Mouse (Mus musculus) limb, embryonic 13.5 days (tissue): ENCODE data around the gene Knl1. TPM values are rescaled to one million over a fixed set of nuclear protein-coding genes. Genes with fewer than 3 reads are reported as not detected.

Experiments used
- ATAC-seq: fragments of 200-750 bp; cut with Nextera tagmentation; 2 replicates; pipeline ENCODE4 v1.8.0; 2017; ENCODE audit warnings: low read depth, moderate number of reproducible peaks, moderate TSS enrichment; ENCODE audit not compliant: low FRiP score
- H3K27ac ChIP-seq: fragments of 300-500 bp; sonication (generic); 2 replicates; pipeline ENCODE4 v1.5.1; 2015; ENCODE audit warnings: inconsistent platforms, mild to moderate bottlenecking, moderate library complexity
- H3K27me3 ChIP-seq: fragments of 300-500 bp; sonication (generic); 2 replicates; pipeline ENCODE4 v1.6.1; 2015; ENCODE audit warnings: mild to moderate bottlenecking, inconsistent platforms
- H3K36me3 ChIP-seq: fragments of 300-500 bp; sonication (generic); 2 replicates; pipeline ENCODE4 v1.6.1; 2015; ENCODE audit warnings: inconsistent platforms, mild to moderate bottlenecking, moderate library complexity
- H3K4me1 ChIP-seq: fragments of 300-500 bp; sonication (generic); 2 replicates; pipeline ENCODE4 v1.6.1; 2015; ENCODE audit warnings: inconsistent platforms
- H3K4me2 ChIP-seq: fragments of 300-500 bp; sonication (generic); replicated peaks from 2 replicates; pipeline ENCODE4 v1.6.1; 2015; ENCODE audit warnings: inconsistent platforms, mild to moderate bottlenecking, moderate library complexity
- H3K4me3 ChIP-seq: fragments of 300-500 bp; sonication (generic); 2 replicates; pipeline ENCODE4 v1.5.1; 2015; ENCODE audit warnings: moderate library complexity, mild to moderate bottlenecking, inconsistent platforms
- H3K9ac ChIP-seq: fragments of 300-500 bp; sonication (generic); 2 replicates; pipeline ENCODE4 v1.6.1; 2015; ENCODE audit warnings: mild to moderate bottlenecking, inconsistent platforms
- H3K9me3 ChIP-seq: fragments of 300-500 bp; sonication (generic); 2 replicates; pipeline ENCODE4 v1.6.1; 2016; ENCODE audit warnings: inconsistent platforms
- WGBS: fragments of 180-500 bp; shearing (Covaris S2); methylation state at CpG from one replicate; pipeline ENCODE4 v1.1.7; 2015; 5-methylcytosine and 5-hydroxymethylcytosine counted together
- polyA plus RNA-seq: library from polyadenylated mRNA; unstranded; fragments of >200 nt; fragmentation: Nextera tagmentation; extraction: Ambion mirVana; gene quantifications from 2 replicates; pipeline ENCODE4 v1.2.1, GENCODE M21; 2015

Gene Knl1
- polyA plus RNA-seq, 1 experiment from 2014 or later, result 54.7 TPM

DNA sequence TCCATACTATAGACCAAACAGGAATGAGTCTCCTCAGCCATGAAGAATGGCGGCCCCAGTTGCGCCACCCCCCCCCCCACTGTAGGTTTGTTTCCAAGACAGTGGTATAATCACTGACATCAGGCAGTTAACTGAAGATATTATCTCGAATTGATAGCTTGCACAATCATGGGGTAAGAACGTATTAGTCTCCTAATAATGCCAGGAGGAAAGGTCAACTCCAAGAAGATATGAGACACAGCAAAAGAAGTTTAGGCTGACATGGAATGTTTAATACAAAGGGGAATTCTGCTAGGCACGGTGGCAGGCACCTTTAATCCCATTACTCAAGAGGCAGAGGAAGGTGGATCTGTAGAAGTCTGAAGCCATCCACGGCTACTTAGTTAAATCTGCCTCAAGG is 99.5 kb downstream of the Knl1 start:
- no peak for ATAC-seq
- no peak overlapping the region for H3K9ac ChIP-seq
- no peaks in the 10 kb centered on the region for H3K4me1 ChIP-seq
- H3K9me3 ChIP-seq, result no peaks in the 10 kb centered on the region; the same call in 1 of the 2 replicates
- no peak overlapping the region for H3K27ac ChIP-seq
- no peaks in the 10 kb centered on the region for H3K27me3 ChIP-seq
- no peak overlapping the region for H3K4me2 ChIP-seq
- H3K4me3 ChIP-seq, result no peak overlapping the region
- peaks cover 95% of the 10 kb centered on the region for H3K36me3 ChIP-seq
- WGBS, result 88% methylated on average over 6 of the region's 6 CpGs

DNA sequence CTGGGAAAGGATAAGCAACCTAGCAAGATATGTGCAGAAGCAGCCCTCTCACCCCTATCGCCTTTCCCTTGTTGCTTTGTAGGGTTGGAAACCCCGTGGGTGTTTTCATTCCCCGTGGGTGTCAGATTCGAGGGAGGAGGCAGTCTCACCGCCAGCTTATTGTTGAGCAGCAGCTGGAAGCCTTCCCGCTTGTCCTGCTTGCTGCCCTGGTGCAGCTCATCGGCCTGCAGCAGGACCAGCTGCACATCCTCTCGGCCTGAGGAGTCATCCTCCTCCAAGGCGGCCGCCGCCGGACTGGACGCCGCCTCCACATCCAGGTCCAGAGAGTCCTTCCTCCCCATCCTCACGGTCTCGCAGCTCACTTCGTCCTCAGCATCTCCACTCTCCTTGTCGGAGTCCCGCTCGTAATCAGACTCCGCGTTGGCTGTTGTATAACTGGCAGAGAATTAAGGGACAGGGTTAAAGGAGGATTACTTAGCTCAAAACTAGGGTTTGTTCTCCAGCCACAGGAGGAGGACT is 100.3 kb downstream of the Knl1 start:
- Histone ChIP-seq H3K4me2 (no peak overlapping the region), H3K27ac (no peak overlapping the region), H3K27me3 (no peaks in the 10 kb centered on the region), H3K4me1 (no peaks in the 10 kb centered on the region), H3K36me3 (peaks cover 95% of the 10 kb centered on the region), H3K9me3 (no peaks in the 10 kb centered on the region; the same call in 1 of the 2 replicates), H3K4me3 (no peak overlapping the region), H3K9ac (no peak overlapping the region)
- 91% methylated on average over 22 of the region's 22 CpGs for WGBS
- ATAC-seq, result no peak

DNA sequence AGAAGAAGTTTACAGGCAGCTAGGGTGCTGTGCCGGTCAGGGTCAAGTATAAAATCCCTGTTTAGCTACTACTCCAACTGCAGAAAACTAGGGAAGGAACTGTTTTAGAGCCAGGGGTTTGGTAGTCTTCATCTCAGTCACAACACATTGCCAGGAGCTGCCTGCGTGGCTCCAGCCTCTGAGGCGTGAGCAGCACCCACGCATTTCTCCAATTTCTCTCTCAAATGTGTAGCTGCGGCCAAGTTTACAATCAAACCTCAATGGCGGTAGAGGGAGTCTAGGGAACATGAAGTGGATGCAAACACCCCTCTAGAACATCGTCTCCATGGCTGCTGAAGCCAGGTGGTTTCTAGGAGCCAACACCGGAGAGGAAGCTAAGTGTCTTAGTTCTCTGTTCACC is 100.9 kb downstream of the Knl1 start:
- no peak for ATAC-seq
- Histone ChIP-seq H3K36me3 (peaks cover 95% of the 10 kb centered on the region), H3K27me3 (no peaks in the 10 kb centered on the region), H3K4me3 (no peak overlapping the region), H3K9ac (no peak overlapping the region), H3K4me2 (no peak overlapping the region), H3K9me3 (no peaks in the 10 kb centered on the region; the same call in 1 of the 2 replicates), H3K4me1 (no peaks in the 10 kb centered on the region), H3K27ac (no peak overlapping the region)
- WGBS, result 90% methylated on average over 8 of the region's 8 CpGs

GRCm38 (mm10) chr2:119152255-119152654 is 105.3 kb downstream of the Knl1 start:
- Histone ChIP-seq H3K9me3 (no peaks in the 10 kb centered on the region), H3K4me3 (no peak overlapping the region), H3K4me2 (no peak overlapping the region), H3K9ac (no peak overlapping the region), H3K36me3 (peaks cover 67% of the 10 kb centered on the region), H3K27ac (no peak overlapping the region), H3K4me1 (peaks cover 12% of the 10 kb centered on the region), H3K27me3 (no peaks in the 10 kb centered on the region)
- ATAC-seq, result no peak
- WGBS, result 83% methylated on average over 6 of the region's 6 CpGs

- Histone ChIP-seq H3K9me3 (no peaks in the 10 kb centered on the region), H3K27ac (no peak overlapping the region), H3K4me1 (peaks cover 14% of the 10 kb centered on the region), H3K4me2 (no peak overlapping the region), H3K27me3 (no peaks in the 10 kb centered on the region), H3K4me3 (no peak overlapping the region), H3K9ac (no peak overlapping the region), H3K36me3 (peaks cover 43% of the 10 kb centered on the region)
- WGBS, result 76% methylated on average over 2 of the region's 2 CpGs
- no peak for ATAC-seq
Measured at GRCm38 (mm10) chr2:119154683-119155082, 107.8 kb downstream of the Knl1 start.

Other genes with a start within 250 kb of the Knl1 start
- 106 and 107 TPM in 2 replicates for gene Knstrn, start 233.1 kb upstream of the Knl1 start, polyA plus RNA-seq
- 82.6 and 95.3 TPM in 2 replicates for gene Ivd, start 185.2 kb upstream of the Knl1 start, polyA plus RNA-seq
- 3.7 and 3.8 TPM in 2 replicates for gene Bahd1, start 146.7 kb upstream of the Knl1 start, polyA plus RNA-seq
- gene Chst14, start 120.6 kb upstream of the Knl1 start, polyA plus RNA-seq, result 51.2 and 51.9 TPM in 2 replicates
- gene Ccdc32, start 17.7 kb upstream of the Knl1 start, polyA plus RNA-seq, result 22.8 and 23.1 TPM in 2 replicates
- gene Rpusd2, start 12.3 kb upstream of the Knl1 start, polyA plus RNA-seq, result 4.5 and 4.8 TPM in 2 replicates
- 47.1 and 47.9 TPM in 2 replicates for gene Rad51, start 65.7 kb downstream of the Knl1 start, polyA plus RNA-seq
- 41.4 and 44.4 TPM in 2 replicates for gene Rmdn3, start 109.9 kb downstream of the Knl1 start, polyA plus RNA-seq
- 5.8 and 6.5 TPM in 2 replicates for gene Gchfr, start 120.7 kb downstream of the Knl1 start, polyA plus RNA-seq
- 0.47 and 0.75 TPM in 2 replicates for gene Gm14137, start 127.4 kb downstream of the Knl1 start, polyA plus RNA-seq
- 58.3 and 61.1 TPM in 2 replicates for gene Zfyve19, start 161.5 kb downstream of the Knl1 start, polyA plus RNA-seq
- 23.1 and 25.4 TPM in 2 replicates for gene Dnajc17, start 161.7 kb downstream of the Knl1 start, polyA plus RNA-seq
- gene Ppp1r14d, start 182.8 kb downstream of the Knl1 start, polyA plus RNA-seq, result not detected in 2 replicates
- 8.0 and 9.4 TPM in 2 replicates for gene Spint1, start 190.2 kb downstream of the Knl1 start, polyA plus RNA-seq
- gene Rhov, start 224.2 kb downstream of the Knl1 start, polyA plus RNA-seq, result 11.1 and 11.5 TPM in 2 replicates
- gene Vps18, start 241.6 kb downstream of the Knl1 start, polyA plus RNA-seq, result 21.0 and 21.5 TPM in 2 replicates